Mouse (Mus musculus): ENCODE measurements around the gene Amotl1. TPM values are rescaled to one million over a fixed set of nuclear protein-coding genes. Genes with fewer than 3 reads are reported as not detected.

Gene Amotl1
- total RNA-seq, 2 experiments from 2014 or later: 62.2 to 65.4 TPM

DNA sequence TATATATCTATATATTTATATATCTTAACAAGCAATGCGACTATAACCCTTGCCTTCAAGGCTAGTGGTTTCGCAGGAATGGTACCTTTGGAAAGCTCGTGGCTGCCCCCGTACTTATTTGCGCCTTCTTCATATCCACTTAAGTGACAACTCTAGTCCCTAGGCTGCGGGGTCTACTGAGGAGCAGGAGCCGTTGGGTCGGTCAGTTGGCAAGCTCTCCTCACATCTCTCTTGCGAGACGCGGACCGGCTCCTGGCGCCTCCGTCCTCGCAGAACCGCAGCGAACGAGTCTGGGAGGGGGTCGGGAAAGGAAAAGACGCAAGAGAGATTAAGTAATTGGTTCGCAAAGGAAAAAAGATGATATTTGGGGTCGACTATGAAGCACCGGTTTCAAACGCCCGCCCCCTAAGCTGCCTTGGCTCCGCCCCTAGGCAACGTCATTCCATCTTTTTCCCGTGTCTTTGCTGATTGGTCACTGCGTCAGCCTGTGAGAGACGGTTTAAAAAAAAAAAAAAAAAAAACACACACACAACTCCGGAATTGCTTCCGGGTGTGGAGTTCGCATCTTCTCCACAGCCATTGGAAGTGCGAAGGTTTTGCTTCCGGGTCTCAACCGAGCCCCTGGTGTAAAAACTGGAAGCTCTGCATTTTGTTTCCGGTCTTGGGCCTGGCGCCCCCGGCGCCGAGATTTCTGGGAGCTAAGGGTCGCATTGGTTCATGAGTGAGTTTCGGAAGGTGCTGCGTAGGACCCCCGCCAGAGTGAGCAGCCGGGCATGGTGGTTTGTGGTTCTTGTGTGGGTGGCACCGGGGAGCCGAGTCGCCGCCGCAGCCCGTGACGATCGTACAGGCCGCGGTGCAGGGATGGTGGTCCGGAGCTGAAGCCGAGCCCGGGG lies 144.6 kb downstream of the Amotl1 start, which contains the start of the genes Kdm4d and Cwc15:
TSS of gene Kdm4d (minus strand) at position 460 of the 893 bp plus-strand sequence.
TSS of gene Cwc15 (plus strand) at position 595 of the 893 bp plus-strand sequence.
- peak; percentile 96 to 97 for DNase-seq
- intact Hi-C loops (cut with DNase I): loop anchor here (1.0 to 5.0 kb wide), 2 partner anchors 119 to 1268 kb away; partner anchors contain the start of gene Endod1

DNA sequence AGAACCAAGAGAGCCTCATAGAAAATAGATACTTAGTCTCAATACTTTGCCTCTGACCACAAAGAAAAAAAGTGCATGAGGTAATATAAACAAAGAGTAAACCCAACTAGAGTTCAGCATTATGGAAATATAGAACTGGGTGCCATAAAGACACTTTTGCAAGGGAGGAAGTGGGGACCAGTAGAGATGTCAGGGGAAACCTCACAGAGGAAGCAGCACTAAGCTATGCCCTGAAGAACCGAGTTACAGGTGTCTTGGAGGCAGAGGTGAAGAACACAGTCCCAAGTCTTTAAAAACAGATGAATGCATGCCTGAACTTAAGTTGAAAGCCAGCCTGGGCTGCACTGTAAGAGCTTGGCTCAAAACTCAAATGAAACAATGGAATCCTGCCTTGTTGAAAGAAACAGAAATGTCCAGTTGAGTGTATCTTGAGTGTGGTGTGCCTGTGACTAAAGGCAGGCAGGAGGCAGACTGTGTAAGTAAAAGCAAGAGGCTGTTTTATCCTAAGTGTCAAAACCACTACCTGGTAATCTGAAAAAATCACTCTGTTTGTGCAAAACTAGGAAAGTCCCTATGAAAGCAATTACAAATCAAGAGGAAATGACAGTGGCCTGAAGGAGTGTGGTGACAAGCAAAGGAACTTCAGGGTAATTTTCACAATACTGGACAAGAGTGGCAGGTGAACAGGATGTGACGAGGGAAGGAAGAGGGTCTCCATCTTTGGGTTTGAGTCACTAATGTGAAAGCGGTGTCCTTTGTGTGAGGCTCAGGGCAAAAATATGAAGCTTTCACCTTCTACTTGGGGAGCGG lies 145.8 kb downstream of the Amotl1 start:
- no peak for DNase-seq
- intact Hi-C loops (cut with DNase I): loop anchor here (10.0 kb wide), 1 partner anchor 144 kb away; no protein-coding TSS in a partner anchor

Other genes starting within 250 kb of the Amotl1 start
- gene Kdm4d, start 144.6 kb downstream of the Amotl1 start, total RNA-seq (2021): not detected
- gene Cwc15, start 144.4 kb downstream of the Amotl1 start, total RNA-seq (2021): 10 to 100 TPM; 79.2 to 80.4 TPM
- not detected for gene Piwil4, start 95.7 kb upstream of the Amotl1 start, total RNA-seq (2021)
- 1 to 10 TPM in 1 of 2 experiments, under 1 TPM in 1; 0.69 to 1.1 TPM for gene Fut4, start 107.3 kb upstream of the Amotl1 start, total RNA-seq (2021)
- not detected for gene 1700012B09Rik, start 126.0 kb upstream of the Amotl1 start, total RNA-seq (2021)
- gene Mre11a, start 139.6 kb upstream of the Amotl1 start, total RNA-seq (2021): 10 to 100 TPM; 13.4 to 16.1 TPM
- 1 to 10 TPM; 7.7 to 8.2 TPM for gene Ankrd49, start 139.8 kb upstream of the Amotl1 start, total RNA-seq (2021)
- under 1 TPM in 1 of 2 experiments, not detected in 1; 0.07 TPM for gene Gpr83, start 215.2 kb upstream of the Amotl1 start, total RNA-seq (2021)